Mouse (Mus musculus) heart, adult 10 weeks (tissue): ENCODE measurements around the gene Ythdf2. TPM values are rescaled to one million over a fixed set of nuclear protein-coding genes. Genes with fewer than 3 reads are reported as not detected.

ENCODE experiments used
- polyA plus RNA-seq: library from polyadenylated mRNA; stranded (reverse); fragments of 350-450 nt; fragmentation: Illumina TruSeq; extraction: RNeasy Lipid Tissue Mini Kit (QIAGEN cat#74804); gene quantifications from one replicate; pipeline ENCODE4 v1.2.3, GENCODE M21; 2014; ENCODE audit warnings: low read depth, low replicate concordance

Gene Ythdf2
- polyA plus RNA-seq, result 15.2 TPM

DNA sequence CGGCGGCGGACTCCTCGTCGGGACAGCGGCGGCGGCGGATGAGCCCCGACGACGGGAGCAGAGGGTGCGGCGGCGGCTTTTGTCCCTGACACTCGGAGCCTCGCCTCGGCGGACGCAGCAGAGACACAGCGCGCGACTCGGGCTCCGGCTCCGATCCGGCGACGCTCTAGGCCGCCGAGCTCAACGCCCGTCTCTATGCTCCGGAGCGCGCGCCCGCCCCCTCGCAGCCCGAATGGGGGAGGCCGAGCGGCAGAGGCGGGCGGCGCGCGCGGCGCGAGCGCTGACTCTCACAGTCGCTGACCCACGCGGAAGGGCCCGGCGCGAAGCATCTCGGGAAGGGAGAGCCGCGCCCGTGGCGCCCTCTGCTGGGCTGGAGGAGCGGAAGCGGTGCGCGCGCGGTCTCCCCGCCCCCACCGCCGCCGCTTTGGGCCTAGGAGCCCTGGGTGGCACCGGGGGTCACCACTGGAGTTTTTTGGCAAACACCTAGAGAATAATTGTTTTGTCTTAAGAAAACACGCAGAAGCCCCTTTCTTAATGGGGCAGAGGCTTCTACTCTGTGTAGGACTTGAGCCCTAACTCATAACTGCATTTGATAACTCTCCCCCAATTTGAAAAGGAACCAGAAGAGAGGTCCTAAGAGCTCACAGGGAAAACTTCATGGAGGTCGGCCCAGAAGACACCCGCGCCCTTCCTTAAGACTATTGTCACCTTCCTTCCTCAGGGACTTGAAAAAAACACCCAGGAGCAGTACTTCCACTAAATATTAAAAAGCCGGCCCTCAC, at the start of gene Ythdf2:
Ythdf2 (minus strand) TSS at position 351 of the 782 bp plus-strand sequence.

DNA sequence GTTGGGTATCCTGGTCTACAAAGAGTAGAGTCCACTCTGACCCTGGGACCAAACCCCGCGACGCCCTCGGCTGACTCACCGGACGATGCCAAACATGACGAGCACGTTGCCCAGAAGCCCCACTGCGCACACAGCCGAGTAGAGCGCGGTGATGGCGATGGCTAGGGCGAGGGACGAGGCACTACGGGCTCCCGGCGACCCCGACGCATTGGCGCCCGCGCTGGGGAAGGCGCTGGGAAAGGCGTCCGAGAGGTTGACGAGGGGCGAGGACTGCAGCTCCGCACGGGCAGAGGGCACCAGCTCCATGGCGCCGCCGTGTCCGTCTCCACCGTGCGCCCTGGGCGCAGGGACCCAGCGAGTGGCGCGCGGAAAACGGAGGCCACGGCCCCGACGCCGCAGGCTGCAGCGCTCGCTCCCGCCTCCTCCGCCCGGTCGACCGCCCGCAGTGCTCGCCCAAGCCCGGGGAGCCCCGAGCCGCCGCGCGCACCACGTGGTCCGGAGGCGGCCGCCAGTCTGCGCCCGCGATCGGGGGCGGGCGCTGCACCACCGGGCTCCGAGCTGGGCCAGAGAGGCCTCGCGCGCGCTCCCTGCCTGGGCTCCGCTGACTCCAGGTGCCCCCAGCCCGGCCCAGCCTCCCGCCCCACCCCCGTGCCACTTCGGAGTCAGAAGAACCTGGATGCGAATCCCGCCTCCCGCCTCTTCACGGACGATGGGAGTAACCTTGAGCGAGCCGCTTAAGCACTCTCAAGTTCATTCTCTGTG, 67.8 kb downstream of the Ythdf2 start, which contains the start of gene Oprd1:
Oprd1 (minus strand) TSS at position 407 of the 762 bp plus-strand sequence.

Other genes starting within 250 kb of the Ythdf2 start
- not detected for gene Gm10300, start 137.6 kb downstream of the Ythdf2 start, polyA plus RNA-seq
- gene Epb41, start 137.0 kb downstream of the Ythdf2 start, polyA plus RNA-seq, result 80.6 TPM
- gene Oprd1, start 67.8 kb downstream of the Ythdf2 start, polyA plus RNA-seq, result 0.45 TPM
- gene Gmeb1, start 49.3 kb upstream of the Ythdf2 start, polyA plus RNA-seq, result 7.6 TPM
- gene Taf12, start 62.1 kb upstream of the Ythdf2 start, polyA plus RNA-seq, result 31.2 TPM
- 2.6 TPM for gene Rab42, start 91.1 kb upstream of the Ythdf2 start, polyA plus RNA-seq
- 38.0 TPM for gene Trnau1ap, start 117.2 kb upstream of the Ythdf2 start, polyA plus RNA-seq
- gene Rcc1, start 141.3 kb upstream of the Ythdf2 start, polyA plus RNA-seq, result 7.1 TPM
- gene Phactr4, start 210.2 kb upstream of the Ythdf2 start, polyA plus RNA-seq, result 15.9 TPM